Mouse (Mus musculus) gastrocnemius, adult 18-20 months (tissue): ENCODE measurements around the gene Ctcfl. TPM values are rescaled to one million over a fixed set of nuclear protein-coding genes. Genes with fewer than 3 reads are reported as not detected.

Source experiments
- DNase-seq: peaks from one replicate; pipeline ENCODE4 v3.0.0; 2021; ENCODE audit warnings: low spot score
- total RNA-seq, 2 experiments: library from RNA; stranded (reverse); gene quantifications; 2 replicates each; pipeline ENCODE4 v1.2.3; 2021

Gene Ctcfl
- total RNA-seq, 2 experiments from 2014 or later, result 0.07 to 0.19 TPM

- DNase-seq, result no peak
These were observed 35.4 kb downstream of the Ctcfl start for GRCm38 (mm10) chr2:173083712-173084475.

- no peak for DNase-seq
These were observed 36.2 kb downstream of the Ctcfl start for GRCm38 (mm10) chr2:173083106-173083505.

DNA sequence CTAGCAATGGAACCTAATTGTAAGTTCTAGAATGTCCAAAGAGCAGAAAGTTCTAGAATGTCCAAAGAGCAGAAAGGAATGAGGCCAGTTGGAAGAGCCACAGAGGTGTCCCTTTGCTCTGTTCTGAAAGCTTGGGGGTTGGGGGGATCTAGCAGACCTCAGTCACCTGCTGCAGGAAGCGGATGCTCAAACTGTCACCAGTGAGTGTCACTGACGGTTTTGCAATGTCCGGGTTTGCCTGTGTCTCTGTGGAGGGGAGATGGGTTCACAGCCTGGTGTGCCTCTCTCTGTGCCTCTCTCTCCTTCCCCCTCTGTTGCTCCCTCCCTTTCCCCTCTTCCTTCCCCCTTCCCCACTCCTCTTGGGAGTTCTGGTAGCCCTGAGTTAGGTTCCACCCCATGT lies 36.6 kb downstream of the Ctcfl start:
- no peak for DNase-seq

- DNase-seq, result peak; percentile 86
These were observed 38.5 kb downstream of the Ctcfl start for GRCm38 (mm10) chr2:173080785-173081241.

DNA sequence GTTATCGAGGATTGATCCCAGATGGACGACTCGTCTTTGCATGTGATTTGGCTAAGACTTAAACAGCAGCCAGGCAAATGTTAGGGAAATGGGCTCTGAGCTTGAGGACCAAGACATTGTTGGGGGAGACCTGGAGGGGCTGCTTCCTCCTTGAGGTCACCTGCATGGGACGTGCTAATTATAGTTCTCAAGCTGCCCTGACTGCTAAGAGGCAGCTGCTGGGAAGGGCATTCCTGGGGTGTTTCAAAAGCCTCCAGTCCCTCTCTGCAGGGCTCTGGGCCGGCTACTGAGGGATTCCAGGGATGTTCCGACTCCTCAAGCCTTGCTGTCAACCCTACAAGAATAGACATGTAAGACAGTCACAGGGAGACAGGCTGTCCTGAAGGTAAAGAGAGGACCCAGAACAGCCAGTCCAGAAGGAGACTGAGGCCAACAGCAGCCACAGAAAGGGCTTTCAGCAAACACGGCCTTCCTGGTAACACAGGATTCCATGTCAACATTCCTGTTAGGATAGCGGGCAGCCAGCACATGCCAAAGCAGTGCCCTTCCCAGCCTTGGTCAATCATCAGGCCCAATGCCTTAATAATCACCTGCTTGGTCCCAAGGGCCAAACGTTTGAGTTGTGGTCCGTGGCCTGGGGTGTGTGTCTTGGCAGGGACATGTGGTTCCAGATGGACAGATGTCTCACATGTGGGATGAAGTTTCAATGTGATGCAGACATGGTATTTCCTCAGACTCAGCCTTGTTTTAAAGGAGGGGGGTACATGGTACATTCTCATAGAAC lies 39.4 kb downstream of the Ctcfl start:
- peak; percentile 34 for DNase-seq

- no peak for DNase-seq
These were observed 42.4 kb downstream of the Ctcfl start for GRCm38 (mm10) chr2:173076921-173077320.

- DNase-seq, result no peak
These were observed 45.7 kb downstream of the Ctcfl start for GRCm38 (mm10) chr2:173073666-173074065.

GRCm38 (mm10) chr2:173072948-173073347 lies 46.4 kb downstream of the Ctcfl start:
- no peak for DNase-seq

DNA sequence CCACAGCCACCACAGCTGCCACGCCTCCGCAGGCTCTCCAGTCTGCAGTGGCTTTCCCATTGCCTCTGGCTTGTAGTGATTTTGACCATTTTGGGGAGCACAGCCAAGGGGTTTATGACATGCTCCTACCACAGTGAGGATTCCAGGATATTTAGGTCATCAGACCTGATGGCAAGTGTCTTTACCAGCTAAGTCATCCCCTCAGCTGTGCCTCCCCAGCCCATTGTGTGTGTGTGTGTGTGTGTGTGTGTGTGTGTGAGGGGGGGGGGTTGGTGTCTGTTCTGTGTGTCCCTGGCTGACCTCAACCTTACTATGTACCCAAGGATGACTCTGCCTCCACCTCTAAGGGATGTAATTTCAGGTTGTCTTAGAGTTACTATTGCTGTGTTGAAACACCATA lies 54.5 kb downstream of the Ctcfl start:
- no peak for DNase-seq

GRCm38 (mm10) chr2:173063219-173063618 lies 56.1 kb downstream of the Ctcfl start:
- DNase-seq, result no peak

GRCm38 (mm10) chr2:173061443-173062351 lies 57.6 kb downstream of the Ctcfl start:
- DNase-seq, result no peak

- DNase-seq, result no peak
These were observed 58.9 kb downstream of the Ctcfl start for GRCm38 (mm10) chr2:173060450-173060849.

DNA sequence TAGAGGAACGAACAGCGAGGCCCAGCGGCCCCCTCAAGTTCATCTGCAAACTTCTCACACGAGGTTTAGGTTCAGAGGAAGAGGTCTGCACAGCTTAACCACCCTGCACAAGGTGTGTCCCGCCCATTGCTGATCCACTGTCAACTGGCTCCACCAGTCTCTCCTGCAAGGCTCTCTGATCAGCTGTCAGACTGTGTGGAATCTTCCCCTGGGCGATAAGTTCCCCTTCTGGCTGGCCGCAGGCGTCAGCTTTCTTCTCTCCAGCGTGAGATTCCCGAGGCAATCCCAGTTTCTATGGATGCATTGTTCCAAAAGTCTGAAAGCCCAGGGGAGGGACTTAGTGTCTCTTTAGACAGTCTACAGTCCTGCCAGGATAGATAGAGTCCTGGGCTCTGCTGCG lies 61.1 kb downstream of the Ctcfl start:
- no peak for DNase-seq

DNA sequence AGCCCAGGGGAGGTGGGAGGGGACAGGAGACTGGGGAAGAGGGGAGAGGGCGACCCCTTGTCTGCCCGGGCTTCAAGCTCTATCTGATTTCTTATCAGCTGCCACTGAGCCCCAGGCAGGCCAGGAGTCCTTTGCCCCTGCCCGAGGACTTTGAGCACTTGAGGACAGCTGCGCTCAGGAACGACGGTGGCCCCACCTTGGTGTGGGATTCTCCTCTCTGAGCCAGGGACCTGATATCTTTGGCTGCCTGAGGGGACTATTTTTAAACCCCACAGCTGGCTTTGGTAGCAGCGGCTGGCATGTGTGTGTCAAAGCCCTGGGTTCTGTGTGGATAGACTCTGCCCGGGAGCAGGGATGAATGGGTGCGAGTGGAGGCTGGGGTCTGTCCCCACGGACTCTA lies 61.7 kb downstream of the Ctcfl start:
- DNase-seq, result peak; percentile 80

DNA sequence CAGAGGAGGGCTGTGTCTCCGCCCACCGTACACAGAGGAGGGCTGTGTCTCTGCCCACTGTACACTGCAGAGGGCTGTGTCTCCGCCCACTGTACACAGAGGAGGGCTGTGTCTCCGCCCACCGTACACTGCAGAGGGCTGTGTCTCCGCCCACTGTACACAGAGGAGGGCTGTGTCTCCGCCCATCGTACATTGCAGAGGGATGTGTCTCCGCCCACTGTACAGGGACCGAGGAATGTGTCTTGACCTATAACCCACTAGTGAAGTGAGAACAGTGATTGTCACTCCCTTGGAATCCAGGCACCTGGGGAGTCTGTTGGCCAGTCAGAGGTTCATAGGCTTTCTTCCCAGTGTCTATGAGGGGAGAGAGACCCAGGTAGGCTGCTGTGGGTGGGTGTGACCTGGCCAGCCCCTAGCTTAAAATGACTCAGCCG lies 62.4 kb downstream of the Ctcfl start:
- DNase-seq, result no peak

DNA sequence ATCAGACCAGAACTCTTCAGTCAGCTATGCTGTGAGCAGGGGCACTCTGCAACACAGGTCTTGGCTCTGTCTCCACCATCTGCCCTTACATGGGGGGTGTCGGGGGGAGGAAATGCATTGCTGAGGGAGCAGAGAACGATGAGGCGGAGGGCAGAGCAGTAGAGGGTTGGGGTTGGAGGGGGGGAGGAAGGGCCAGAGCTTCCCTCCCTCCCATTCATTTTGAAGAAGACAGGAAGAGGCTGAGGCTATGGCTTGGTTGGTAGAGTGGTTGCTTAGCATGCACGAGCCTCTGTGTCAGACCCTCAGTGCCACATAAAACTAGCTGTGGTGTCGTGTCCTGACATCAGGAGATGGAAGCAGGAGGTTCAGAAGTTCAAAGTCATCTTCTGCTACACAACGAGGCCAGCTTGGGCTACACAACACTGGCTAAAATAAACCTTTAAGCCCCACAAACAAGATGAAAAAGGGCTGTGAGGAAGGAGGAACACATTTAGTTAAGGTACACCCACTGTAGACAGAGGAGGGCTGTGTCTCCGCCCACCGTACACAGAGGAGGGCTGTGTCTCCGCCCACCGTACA lies 62.9 kb downstream of the Ctcfl start:
- DNase-seq, result no peak

GRCm38 (mm10) chr2:173053846-173054245 lies 65.5 kb downstream of the Ctcfl start:
- DNase-seq, result no peak

- DNase-seq, result no peak
These were observed 66.4 kb downstream of the Ctcfl start for GRCm38 (mm10) chr2:173052881-173053280.

DNA sequence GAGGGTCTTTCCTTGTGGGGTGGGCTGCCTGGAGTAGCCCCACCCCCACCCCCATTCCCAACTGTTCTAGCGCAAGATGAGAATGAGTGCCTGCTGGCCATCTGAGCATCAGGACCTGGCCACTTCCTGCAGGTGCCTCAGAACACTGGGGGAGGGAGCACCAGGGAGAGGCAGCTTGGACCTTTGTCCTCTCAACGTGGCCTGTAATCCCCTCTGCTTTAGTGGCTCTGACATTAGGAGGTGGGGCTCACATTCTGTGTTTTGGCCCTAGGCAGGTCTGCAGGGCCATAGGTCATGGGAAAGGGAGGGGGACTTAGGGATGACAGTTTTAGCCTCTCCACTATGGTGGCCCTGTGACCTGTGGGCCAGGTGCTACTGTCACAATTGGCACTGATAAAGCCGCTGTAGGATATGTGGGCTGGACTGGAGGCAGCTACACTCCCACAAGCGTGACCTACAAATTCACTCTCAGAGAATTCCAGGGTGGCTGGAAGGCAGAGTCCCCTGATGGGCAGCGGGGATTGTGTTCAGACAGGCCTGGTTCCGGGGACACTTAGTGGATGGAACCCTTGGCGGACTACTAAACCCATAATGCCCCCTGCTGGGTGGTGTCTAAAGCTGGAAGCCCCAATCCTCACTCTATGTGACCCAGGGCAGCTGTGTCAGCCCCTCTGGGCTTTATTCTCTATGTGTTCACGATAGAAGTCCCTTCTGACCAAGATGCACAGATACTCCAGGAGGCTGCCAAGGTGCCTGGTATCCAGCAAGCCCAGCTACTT lies 68.5 kb downstream of the Ctcfl start:
- no peak for DNase-seq

GRCm38 (mm10) chr2:173049817-173050216 lies 69.5 kb downstream of the Ctcfl start:
- no peak for DNase-seq
